Mouse (Mus musculus) CD4-positive helper T cell, adult 2 months (primary cell): Measurements from ENCODE around the gene Gm10521.
"Not testable (repeated sequence)": the region's sequence is repeated elsewhere in the genome, so short reads cannot be mapped to it uniquely, and the experiment has no call there.

Experiments used
- DNase-seq: peaks from one replicate; pipeline ENCODE4 v3.0.0-alpha.2; 2012; ENCODE audit warnings: low read depth, missing footprints, low spot score

Gene Gm10521

DNA sequence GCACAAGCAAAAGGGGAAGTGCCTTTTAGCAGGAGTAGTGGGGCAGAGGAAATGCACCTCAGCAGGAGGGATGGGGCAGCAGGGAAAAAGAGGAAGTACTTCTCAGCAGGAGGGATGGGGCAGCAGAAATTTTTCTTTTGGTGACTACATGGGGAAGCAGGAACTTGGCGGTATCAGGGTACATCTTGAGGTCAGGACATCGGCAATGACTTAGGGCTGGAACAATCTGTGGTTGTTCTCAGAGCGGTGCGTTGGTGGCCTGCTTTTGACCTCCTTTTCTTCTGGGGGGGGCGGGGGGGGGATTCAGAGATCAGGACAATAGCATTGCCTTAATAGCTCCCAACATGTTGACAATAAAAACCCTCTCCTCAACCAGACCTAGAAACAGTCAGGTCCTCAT, at the start of gene Gm10521:
TSS of gene Gm10521 (plus strand) at position 301 of the 400 bp plus-strand sequence.
- DNase-seq: not testable (repeated sequence)

DNA sequence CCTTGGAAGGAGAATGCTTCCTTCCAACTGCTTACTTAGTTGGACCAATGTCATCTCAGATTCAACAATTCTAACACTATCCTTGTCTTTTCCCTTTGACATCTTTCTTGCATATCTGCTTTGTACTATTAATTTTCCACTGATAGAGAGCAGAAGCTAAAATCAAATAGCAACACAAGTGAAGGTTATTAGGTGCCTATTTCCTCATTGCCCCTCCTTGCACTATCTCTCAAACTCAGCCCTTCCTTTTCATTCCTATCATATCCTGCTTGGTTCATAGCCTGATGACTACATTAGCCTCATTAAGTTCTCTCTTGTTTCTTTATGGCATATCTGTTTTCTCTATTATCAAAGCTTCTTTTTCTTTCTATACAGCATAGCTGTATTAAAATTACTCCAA, 47.3 kb upstream of the Gm10521 start:
- no peak for DNase-seq

DNA sequence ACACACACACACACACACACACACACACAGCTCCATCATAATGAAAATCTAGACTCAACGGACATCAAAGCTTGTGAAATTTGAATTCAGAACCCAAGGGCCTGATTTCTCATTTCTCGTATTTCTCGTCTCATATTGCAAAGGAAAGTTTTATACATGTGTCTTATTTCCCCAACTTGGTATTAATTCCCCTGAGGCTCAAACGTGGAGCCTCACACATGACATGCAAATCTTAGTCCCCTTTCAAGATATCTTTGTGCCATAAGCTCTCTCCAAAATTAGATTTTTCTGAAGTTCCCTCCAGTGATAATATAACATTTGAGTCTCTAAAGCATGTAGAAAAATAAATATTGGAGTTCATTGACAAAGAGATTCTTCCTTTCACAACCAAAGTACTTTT, 46.7 kb upstream of the Gm10521 start:
- no peak for DNase-seq

DNA sequence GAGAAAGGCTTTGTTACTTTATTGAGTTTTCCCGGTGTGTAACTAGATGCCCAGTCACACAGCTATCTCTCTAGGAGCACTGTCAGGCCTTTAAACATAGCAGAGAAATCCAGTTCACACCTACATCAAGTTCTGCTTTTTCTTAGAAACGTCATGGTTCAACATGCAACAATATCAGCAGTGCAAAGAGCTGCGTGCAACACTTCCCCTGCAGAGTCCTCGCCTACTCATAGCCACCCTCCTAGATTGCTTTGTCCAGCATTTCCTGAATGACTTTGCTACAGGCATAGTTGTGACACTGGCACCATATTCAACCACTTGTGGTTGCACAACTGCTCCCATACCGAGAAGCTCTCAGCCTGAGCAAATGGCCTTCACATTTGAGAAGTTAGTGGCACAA, 46.0 kb upstream of the Gm10521 start:
- DNase-seq: peak; percentile 32

DNA sequence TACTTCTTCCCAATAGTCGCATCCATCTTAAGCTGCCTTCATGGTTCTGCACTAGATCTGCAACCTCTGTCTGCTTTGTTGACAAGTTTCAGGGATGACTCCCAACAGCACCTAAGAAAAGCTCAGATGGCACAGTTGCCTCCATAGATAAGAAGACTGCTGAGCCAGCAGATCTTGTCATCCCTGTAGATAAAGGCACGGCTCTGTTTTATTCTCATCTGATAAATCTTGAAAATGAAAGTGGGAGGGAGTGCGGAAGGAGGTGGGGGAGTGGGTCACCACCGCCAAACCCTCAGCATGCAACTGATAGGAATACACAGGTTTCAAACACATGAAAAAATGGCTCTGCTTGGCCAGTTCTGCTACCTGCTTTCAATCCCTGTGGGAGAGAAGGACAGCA, 30.0 kb upstream of the Gm10521 start:
- peak; percentile 56 for DNase-seq

DNA sequence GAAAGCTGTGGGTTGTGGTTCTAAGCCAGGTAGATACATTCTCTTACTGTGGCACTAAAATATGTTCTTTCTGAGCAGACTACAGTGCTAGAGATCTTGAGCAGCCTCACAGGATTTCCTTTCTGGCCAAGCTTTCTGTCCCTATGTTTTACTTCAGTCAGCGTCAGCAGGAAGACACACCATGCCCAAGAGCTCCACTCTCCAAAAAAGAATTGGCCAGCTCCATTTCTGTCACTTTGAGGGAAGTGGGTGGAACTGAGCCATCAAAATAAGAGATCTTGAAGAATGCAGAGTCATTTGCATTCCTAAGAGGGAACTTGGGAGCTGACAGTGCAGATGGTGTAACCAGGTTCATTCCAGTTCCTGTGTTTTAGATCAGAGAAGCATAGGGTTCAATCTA, 8.5 kb upstream of the Gm10521 start:
- no peak for DNase-seq

DNA sequence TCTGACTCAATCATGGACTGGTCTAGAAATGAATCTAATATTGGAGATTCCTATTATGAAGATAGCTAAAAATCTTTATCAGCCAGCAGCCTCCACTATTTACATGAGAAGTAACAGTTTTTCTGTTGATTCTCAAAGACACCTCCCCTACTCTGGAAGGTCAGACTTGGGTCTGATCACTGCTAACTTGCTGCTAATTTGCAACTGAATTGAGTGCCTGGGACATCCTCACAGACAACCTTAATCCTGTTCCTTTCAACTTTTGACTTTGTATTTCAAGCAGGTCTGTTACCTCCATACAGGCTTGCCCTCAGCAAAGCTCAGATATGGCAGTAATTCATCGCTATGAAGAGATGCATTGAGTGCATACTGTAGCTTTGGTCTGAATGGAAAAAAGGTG, 8.5 kb downstream of the Gm10521 start:
- DNase-seq: no peak

DNA sequence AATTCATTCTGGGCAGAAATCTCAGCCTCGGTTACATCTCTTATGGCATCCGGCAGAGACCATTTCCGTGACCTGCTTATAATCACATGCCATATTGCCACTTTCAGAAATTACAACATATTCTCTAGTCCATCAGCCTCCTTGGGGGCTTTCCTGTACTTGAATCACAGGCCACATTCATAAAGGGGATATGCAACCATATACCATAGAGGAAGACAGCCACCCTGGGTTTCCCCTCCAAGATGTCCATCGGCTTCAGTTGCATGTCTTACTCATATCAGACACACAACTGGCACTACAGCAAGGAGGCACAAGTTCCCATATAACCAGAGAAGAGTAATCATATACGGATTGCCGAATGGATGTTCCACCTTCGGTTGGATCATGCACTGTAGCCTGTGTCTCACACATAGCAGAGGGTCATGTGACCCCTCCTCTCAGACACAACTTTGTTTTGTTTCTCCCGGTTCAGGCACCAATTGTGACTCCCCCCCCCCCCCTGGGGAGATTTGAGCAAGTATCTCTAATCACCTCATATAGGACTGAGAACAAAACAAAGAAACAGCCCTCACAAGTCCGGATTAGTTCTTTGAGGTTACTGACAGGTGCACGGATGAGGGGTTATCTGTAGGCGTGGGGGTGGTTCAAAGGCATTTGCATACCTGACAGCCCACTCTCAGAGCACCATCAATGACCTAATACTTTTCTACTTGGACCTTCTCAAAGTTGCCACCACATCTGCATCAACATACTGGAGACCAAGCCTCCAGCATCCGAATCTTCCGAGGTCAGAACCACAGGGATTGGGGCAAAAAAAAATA, 20.4 kb downstream of the Gm10521 start:
- peak; percentile 63 for DNase-seq

DNA sequence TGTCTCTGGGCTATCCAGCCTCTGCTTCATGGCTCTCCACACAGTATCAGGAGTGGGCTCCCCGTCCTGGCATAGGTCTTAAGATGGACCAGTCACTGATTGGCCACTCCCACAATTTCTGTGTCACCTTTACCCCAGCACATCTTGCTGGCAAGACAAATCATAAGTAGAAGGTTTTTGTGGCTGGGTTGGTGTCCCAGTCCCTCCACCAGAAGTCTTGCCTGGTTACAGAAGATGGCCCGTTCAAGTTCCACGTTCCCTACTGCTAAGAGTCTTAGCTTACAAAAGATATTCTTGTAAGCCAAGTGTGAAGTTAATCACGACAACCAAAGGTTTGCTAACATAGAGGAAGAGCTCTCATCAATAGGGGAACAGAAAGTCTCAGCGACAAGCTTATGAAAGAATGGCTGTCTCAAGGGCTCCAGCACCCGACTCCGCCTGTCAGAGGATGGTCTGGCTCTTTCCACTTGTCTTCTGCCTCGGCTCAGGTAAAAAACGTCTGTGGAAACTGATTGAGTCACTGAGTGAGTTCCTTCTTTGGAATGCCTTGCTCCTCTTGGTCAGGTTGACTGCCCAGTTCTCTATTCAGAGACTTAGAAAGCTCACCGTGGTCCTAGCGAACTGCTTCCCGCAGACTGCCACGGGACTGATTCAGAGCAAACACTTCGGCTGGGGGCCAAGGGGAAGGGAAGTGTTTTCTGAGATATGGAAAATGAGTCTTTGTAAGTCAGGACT, 22.0 kb downstream of the Gm10521 start, which contains the start of gene Slamf6:
TSS of gene Slamf6 (plus strand) at position 211 of the 735 bp plus-strand sequence.
- peak; percentile 71 for DNase-seq

DNA sequence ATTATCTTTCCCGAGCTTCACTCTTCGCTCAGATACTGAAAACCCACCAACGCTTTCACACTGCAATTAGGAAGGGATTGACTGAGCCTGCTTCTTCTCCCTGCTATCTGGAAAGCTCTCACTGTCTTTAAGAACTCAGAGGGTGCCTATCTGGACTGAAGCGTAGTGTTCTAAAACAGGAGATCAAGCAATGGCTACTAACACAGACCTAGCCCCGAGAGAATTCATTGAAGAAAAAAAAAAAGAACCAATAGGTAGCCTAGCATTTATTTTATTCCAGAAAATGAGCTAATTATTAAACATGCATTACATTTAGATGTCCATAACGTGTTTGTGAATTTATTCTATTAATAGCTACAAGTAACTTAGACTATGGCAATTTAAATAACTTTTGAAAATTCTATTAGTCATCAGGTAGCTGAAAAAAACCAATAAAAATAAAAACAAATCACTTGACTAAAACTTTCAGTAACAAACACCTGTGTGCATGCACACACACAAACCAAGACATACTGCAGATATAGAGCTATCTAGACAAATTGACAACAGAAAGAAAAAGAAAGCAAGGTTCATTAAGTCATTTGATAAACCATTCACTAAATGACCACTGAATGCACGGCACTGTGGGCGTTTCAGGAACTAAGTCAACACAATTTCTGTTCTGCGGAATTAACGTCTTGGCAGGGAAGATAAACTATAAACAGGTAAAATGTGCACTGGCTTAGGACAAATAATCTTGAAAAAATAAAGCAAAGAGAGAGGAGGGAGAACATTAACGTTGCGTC, 22.9 kb downstream of the Gm10521 start:
- peak; percentile 31 for DNase-seq

DNA sequence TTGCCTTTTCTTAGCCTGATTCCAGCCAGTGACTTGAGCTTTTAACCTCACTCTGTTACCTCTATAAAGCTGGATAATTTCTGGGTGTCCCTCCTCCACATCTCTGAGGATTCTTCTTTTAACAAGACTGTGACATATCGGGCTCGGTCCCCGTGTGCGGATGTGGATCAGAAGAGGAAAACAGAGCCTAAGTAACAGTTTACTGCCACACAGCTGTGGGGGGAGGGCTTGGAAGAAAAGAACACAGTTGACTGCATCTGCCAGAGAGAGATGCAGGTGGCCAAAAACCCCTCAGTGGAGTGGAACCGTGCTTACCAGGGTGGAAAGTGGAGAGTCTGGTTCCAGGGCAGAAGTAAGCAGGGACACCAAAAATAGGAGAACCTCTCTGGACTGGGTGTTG, 23.7 kb downstream of the Gm10521 start:
- DNase-seq: peak; percentile 54

DNA sequence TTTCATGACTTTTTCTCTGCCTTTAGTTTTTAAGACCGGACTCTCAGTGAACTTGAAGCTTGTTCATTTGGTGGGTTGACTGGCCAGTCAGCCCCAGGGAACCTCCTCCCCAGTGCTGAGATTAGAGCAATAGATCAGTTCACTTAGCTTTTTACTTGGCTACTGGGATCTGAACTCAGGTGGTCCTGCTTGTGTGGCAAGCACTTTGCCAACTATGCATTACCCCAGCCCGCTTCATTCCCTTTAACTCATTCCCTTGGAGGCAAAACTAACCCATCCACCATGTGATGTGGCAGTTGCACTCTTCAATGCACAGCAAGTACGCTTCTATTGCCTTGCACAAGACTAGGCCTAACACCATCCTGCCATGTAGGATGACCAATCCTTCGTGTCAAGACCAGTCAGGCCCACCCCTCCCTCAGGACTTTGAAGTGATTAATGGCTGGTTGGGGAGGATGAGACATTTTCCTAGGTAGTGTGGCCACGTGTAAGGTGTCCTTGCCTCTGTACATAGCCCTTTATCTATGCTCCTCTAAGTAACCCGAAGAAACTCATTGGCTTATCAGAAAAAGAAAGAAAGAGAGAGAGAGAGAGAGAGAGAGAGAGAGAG, 24.5 kb downstream of the Gm10521 start:
- peak; percentile 27 for DNase-seq

DNA sequence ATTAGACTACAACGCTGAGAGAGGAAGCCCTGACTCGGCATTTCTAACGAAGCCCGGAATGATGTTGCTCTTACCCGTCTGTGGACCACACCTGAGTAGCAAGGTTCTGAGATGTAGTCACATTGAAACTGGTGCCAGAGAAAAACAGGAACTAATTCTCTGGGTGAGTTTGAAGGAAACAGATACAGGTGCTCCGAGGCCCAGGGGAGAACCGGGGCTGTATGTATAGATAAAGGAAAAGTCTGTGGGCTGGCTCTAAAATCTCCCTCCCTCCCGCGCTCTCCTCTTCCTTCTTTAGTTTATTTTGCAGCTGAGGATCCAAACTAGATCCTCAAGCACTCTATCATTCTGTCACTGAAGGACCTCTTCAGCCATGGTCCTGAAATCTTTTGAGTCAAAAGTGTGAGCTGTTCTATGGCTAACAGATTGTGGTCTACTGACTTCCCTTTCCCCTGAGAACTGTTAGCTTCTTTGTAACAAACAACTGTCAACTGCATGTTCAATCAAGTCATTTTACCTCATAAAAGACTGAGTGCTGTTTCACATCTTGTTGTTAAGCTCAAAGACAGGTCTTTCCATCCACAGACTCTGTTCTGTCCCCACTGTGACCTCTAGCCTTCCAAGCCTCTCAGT, 25.6 kb downstream of the Gm10521 start:
- peak; percentile 78 for DNase-seq

DNA sequence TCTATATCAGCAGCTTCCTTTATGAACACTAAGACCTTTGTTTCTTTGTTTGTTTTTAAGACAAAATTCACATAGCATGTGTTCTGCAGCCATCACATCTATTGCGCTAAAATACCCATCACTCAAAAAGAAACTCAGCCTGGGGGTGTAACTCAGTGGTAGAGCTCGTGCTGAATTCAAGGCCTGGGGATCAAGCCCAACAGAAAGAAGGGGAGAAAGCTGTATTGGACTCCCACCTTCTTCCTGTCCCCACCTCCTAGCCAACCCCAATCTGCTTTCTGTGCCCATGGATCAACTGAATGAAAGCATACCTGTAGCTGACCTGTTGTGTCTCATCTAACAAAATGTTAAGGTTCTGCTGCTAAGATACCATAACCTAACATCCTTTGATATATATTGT, 26.2 kb downstream of the Gm10521 start:
- no peak for DNase-seq

DNA sequence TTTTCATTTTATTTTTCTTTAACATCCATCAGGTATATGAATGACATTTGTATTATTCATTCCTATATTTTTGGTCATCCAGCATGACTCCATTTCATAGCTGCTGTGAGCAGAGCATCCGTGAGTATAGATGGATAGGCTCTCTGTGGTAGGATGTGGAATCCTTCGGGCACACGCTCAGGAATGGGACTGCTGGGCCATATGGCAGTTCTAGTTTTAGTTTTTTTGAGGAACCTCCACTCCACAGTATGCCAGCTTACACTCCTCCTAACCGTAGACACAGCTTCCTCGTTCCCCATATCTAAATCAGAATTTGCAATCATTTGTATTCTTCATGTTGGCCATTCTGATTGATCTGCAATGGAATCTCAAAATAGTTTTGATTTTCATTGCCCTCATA, 27.4 kb downstream of the Gm10521 start:
- no peak for DNase-seq

DNA sequence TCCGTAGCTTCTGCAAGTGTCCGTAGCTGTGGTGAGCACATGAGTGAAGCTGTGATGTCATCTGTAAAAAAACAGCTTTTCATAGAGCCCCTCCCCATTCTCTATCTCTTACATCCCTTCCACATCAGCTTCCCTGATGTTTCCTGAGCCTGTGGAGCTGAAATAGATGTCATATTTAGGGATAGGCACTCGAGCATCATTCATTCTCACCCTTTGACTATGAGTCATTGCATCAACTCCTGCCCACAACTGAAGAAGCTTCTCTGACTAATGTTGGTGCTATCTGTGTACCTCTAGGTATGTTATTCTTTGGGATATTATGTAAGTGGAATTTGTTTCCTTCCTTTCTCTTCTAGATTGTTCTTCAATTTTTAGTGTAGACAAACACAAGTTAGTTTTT, 29.4 kb downstream of the Gm10521 start:
- DNase-seq: no peak

DNA sequence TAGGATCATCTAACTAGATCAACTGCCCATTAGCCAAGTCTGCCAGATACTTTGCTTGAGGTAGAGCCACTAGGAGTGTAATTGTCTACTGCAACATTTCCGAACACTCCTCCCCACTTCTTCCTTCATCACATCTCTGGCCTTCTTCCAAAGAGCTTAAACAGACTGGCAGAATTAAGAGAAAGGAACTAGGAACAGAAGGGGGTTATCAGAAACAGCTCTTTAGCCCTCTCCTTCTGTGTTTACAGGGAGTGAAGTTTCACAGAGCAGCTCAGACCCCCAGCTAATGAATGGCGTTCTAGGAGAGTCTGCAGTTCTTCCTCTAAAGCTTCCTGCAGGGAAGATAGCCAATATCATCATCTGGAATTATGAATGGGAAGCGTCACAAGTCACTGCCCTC, 38.4 kb downstream of the Gm10521 start:
- DNase-seq: no peak

DNA sequence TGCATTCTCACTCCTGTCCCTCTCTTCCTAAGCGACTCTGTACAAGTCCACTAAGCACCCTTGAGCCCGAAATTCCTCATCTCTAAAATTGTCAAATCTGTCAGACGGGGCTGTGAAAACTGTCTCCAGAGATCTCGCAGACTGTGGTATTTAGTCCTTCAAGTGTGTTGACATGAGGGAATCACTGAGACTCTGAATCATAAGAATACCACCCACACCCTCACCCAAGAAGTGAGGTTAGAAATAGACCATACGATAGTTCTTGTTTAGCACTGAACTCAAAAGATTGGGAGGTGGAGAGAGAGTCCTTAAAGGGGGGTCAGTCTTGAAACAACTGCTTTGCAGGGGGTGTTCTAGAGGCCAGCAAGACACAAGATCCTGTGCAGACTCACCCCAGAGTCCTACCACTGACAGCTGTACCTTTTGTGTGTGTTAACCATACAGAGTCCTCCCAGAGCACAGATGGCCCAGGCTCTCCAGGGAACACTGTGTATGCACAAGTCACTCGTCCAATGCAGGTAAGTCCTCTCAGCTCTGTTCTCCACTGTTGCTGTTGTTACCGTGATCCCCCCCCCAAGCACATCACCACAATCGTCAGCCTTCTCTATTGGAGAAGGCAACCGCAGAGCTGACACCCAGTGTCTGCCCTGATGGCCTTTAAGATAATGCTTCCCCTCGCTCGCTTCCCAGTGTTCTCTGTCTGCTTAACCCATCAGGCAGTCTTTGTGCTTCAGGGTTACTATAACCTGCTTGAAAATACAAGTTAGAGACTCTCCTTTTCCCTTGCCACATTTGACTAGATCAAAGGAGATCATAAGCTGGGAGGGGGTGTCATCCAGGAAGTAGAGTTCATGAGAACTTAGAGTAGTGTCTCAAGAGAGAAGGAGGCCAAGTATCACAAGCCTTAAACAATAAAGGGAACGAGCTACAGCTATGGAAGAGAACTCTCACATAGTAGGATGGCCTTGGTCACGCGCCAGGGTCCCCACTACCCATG, 43.8 kb downstream of the Gm10521 start:
- DNase-seq: peak; percentile 83

DNA sequence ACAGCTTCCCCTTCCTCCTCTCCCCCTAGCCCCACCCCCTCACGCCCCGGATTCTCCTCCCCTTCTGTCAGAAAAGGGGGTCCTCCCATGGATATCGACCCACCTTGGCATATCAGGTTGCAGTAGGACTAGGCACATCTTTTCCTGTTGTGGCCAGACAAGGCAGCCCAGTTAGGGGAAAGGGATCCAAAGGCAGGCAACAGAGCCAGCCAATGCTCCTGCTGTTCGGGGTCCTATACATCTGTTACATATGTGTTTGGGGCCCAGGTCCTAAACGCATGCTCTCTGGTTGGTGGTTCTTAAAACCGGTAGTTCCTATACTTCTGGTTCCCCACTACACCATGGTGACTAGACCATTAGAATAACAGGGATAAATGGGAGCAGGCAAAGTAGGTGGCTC, 45.2 kb downstream of the Gm10521 start:
- no peak for DNase-seq

DNA sequence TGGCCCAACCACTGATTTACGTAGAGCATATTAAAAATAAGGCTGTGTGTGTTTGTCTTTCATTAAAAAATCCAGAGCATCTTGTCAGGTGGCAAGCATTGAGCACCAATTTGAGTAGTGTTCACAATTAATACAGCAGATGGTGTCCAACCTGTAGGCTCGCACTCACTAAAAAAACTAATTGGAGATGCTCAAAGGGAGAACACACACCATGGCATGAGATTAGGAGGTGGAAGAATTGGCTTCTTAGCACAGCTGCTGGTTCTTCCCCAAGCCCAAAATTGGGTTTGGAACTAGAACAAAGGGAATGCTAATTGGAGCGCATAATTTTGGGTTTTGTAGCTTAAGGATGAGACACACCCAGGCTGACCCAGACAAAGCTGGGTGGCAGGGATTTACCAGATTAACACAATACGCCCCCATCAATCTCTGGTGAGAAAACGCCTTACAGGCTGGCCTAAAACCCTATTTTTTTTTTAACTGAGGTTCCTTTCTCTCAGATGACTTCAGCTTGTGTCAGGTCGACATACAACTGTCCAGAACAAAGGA, 51.1 kb downstream of the Gm10521 start:
- no peak for DNase-seq
